Mouse (Mus musculus) T-helper 2 cell (primary cell): Measurements from ENCODE around the gene Ldb2.

Experiments
- in situ Hi-C: fragments of 300-600 bp; cut with MboI, MseI; formaldehyde crosslinking; loops from one replicate; pipeline ENCODE4 v1.15.1; 2025; ENCODE audit warnings: high pct_unique_total_duplicates

Gene Ldb2

DNA sequence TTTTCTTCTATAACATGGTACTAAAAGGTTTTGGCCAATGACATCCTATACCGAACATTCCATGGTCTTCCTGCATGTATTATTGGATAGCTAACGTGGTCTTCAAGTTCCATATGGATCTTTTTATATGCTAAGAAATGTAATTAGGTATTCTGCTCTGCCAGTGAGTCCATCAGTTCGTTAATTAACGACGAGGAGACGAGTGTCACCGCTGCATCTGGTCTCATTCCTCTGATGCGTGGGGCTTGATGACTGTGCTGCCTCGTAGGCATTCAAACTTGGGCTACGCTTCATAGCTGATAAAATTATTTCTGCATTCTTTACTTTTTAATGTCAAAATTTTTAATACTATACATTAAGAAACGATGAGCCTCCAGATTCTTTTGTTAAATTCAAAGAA is 251.0 kb downstream of the Ldb2 start:
- in situ Hi-C loops, result no loop called here

DNA sequence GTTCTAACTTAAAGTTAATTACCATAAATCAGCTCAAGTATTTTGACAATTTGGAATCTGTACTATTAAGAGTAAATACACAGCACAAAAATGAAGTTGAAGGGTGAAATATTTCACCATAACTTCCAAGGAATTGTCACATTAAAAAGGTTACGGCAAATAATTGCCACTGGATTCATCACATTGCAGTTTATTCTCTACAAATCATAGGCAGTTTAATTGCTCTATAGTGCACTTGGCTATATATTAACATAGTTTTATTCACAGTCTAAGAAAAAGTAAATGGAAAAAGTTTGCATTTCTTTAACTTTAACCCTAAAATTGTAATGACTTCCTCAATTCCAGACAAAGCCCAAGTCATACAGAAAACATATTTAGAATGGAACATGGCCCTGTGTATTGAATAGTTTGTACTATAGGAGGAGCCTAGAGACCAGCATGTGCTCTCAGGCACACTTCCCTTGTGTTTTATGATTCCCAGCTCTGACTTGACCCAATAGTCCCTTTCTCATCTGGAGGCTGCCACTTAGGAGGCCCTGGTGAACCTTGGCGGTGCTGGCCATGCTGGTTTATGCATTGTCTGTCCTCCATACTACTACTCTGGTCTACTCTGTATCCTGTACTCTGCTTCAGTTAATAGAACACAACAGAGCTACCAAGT is 255.9 kb downstream of the Ldb2 start:
- in situ Hi-C loops, result no loop called here

DNA sequence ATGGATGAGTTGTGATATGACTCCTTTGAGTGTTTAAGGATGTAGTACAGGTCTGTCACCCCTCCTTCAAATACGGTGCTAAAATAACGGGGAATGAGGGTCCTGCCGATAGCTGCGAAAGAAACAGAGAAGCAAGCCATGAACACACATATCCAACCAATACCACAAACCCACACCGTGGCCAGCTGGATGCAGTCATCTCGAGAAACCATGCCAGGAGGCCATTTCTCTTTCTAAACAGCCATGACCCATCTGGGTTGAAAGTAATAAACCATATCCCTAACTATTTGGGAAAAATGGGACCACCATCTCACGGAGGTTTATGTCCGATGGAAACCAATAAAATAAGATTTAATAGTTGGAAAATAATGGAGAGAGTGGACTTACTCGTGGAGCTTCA is 257.7 kb downstream of the Ldb2 start:
- in situ Hi-C loops, result no loop called here

DNA sequence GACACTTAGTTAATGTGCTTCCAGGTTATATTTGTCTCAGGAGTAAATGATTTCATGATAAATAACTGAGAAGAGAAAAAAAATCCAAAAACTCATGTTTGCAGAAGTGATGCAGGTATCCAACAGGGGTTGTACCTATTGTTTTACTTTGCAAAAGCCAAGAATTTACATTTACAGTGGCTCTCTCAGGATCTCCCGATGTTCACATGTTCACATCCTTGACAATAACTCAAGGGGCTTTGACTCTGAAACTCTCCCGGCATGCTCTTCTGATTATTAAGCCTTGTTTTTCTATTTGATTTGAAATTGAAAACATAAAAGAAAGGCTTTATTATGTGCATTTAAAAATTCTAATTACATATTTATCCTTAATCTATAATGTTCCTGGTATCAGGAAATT is 260.8 kb downstream of the Ldb2 start:
- in situ Hi-C loops, result no loop called here

DNA sequence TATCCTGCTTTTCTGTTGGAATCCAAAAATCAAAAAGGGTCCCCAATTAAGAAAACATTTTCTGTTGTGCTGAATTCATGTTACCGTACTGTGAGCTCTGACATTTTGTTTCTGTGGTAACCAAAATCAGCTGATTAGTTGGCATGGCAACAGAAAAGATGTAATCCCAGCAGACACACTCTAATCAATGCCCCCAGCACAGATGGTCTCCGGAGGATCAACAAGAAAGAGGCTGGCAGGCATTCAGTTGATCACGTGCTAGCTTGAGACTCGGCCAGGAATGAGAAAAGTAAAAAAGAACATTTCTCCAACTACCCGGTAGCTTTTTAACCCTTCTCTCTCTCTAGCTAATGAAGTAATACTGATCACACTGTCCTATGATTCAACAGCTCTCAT is 261.5 kb downstream of the Ldb2 start:
- in situ Hi-C loops, result no loop called here

DNA sequence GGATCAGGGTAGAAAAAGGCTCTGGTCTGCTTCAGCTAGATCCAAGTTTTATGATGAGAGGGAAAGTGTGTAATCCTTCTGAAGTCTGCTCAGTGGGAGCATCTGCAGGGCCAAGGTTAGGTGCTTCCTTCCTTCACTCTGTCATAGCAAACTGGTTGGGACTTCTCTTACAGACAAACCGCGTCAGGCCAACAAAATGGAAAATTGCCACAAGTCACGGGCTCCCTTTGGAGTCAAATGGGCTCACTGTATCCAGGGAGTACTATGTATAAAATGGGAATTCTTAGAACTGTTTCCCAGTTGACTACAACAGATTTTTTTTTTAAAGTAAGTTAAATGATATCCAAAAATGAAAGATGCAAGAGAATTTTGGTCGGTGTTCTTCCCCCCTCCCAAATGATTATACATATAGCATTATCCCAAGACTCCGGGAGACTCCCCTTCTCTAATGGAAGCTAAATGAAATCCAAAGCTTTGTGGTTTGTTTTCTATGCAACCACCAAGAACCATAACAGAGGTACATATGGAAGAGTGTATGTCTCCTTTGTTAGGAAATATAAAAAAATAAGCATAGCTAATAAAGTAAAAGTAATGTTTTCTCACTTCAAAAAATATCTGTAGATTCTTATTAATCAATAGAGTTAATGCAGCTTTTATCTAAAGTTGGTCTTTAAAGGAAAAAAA is 262.0 kb downstream of the Ldb2 start:
- in situ Hi-C loops, result no loop called here

DNA sequence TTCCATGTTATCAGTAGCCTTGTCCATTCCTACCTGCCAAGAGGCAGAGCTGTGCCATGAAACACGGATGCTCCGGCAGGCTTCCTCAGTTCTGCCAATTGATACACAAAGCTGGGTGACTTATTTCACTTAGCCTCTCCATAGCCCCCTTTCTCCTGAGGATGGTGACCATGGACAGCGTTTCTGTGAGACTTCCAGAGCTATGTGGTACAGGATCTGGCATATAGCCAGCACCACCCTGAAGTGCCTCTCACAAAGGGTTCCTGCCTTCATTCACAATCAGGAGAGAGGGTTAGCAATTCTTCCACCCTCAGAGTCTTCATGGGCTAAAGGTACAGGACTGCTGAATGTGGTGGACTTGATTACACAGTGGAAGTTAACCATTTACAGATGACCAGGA is 270.0 kb downstream of the Ldb2 start:
- in situ Hi-C loops, result no loop called here

DNA sequence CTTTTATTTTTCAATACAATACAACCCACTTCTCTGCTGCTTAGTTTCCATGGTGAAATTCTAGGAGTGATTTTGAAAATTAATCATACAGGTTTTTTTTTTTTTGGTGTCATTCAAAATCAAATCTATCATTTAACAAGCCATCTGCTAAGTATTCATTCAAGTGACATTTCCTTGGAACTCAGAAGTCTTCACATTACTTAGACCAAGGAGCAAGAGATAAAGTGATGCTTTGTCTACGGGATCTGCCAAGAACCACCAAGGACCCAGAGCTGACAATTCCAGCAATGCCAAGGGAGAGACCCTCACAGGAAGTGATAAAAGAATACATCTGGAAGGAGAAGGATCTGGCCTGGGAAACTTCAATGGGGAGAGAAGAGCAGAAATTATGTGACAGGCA is 270.5 kb downstream of the Ldb2 start:
- in situ Hi-C loops, result no loop called here

DNA sequence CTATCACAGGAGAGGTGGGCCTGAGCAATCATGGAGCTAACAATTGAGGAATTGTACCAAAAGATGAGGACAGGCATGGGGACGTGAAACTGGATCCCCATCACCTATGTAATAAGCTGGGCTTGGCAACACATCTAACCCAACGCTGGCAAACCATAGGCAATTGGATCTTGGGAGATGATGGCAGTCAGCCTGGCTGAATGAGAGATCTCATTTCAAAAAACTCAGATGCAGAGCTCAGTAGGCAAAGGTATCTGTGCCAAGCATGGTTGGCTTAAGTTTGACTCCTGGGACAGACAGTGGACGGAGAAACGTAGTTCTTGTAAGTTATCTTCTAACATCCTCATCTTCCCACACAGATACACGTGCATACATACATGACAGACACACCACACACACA is 294.3 kb downstream of the Ldb2 start:
- in situ Hi-C loops, result no loop called here

DNA sequence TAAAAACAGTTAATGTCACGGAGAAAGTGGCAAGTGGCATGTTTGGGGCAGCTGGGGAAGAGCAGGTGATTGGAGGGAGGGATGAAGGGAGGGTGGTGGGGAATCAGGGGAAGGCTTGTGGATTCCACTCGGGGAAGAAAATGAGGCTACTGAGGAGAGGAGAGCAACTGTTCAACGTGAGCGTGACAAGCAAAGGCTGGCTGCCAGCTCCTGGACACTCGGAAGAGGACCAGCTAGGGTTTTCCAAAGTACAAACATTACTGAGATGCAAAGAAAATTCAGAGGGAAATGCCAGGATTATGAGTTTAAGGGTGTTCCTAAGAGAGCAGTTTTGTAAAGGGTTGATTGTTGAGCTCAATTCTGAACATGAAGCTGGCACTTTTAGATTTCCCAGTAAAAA is 294.7 kb downstream of the Ldb2 start:
- in situ Hi-C loops, result no loop called here

DNA sequence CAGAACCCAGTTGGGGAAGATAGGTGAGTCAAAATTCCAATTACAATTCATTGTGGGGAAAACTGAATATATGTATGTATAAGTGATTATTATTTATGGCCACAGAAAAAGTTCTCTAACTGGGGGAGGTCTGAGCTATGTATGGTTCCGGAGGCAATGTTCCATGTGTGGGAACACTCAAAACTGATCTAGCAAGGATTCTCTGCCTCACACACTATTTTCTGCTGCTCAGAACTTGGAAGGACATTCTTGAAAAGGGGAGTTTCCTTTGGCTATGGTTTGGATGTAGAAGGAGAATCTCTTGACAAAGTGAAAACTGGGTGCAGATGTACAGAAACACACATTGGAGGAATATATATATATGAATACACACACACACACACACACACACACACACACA is 301.3 kb downstream of the Ldb2 start:
- in situ Hi-C loops, result no loop called here

DNA sequence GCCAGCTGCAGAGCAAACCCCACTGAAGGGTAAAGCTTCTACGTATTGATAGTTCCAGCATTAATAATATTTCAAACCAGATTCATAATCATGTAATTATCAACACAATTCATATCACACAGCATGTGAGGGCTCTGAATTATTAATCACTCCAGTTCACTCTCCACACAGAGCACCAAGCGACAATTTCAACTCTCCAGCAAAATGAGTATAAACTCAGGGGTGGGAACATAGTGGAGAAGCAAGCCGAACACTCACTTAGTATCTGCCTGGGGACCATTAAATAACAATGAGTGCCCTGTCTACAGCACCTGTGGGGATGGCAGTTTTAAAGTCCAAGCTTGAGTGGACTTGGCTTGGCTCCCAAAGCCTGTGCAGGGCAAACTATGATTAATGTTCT is 302.6 kb downstream of the Ldb2 start:
- in situ Hi-C loops, result no loop called here

DNA sequence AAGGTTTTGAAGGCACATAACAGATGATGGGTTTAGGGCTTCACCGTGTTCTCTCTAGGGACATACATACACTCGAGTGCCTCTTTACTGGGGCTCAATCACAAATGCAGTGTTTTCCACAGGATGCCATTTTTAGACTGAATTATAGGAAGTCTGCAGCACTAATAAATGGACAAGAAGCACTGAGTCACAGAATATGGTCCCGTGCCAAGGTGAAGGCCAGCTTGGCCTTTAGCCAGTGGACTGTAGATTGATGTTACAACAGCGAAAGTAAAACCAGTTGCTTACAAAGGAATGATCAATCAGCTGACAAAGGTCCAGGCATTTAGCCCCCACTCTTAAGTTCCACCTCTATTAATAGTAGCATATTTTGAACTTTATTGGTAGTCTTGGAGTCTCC is 304.4 kb downstream of the Ldb2 start:
- in situ Hi-C loops, result no loop called here

DNA sequence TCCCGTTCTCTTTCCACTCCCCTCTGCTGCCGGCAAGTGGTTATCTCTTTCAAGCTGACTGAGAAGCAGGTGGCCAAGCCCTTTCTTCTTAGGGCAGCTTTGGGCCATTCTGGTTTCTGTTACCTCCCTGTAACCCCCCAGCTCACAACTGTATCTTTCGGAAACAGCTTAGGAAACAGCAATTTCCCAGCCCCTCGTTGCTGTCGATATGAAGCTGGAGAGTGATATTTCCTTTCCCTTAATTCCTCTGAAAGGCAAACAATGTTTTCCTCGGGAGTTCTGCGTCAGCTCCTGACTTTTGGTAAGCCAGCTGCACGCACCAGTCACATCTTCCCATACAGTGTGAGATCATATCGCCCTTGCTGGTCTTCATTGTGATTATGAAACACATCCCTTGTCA is 305.3 kb downstream of the Ldb2 start:
- in situ Hi-C loops, result loop anchor here (5.0 kb wide), 1 partner anchor 83 kb away; no protein-coding TSS in a partner anchor

DNA sequence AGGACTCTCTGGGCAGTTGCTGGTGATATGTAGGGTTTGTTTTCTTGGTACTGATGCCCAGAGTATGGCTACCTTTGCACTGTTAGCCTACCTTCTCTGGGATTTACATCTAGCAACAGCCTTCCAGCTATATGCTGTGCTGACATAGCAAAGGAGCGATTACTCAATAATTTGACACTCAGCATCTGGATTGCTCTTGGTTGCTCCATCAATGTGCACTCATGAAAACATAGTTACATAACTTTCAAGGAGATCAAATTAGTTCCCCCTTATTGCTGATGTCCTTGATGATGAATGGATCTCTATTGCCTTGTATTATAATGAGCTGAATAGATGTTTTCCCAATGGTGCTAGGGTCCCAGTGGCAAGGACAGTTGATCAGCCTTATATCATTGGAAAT is 308.0 kb downstream of the Ldb2 start:
- in situ Hi-C loops, result loop anchor here (5.0 kb wide), 1 partner anchor 86 kb away; no protein-coding TSS in a partner anchor

DNA sequence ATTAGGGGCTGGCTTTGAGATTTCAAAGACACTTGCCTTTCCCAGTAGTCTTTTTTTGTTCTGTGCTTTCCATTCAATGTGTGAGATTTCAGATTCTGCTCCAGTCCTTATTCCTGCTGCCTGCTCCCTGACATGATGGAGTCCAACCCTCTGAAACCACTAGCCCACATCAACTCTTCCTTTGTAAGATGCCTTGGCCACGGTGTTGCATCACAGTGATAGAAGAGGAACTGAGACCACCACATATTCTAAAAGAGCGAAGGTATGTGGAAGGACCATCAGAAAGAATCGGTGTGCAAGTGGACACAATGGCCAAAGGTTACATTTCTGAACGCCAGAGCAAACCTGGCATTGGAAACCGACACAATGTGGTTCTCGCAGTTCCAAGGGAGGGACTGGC is 309.0 kb downstream of the Ldb2 start:
- in situ Hi-C loops, result loop anchor here (5.0 kb wide), 1 partner anchor 87 kb away; no protein-coding TSS in a partner anchor

DNA sequence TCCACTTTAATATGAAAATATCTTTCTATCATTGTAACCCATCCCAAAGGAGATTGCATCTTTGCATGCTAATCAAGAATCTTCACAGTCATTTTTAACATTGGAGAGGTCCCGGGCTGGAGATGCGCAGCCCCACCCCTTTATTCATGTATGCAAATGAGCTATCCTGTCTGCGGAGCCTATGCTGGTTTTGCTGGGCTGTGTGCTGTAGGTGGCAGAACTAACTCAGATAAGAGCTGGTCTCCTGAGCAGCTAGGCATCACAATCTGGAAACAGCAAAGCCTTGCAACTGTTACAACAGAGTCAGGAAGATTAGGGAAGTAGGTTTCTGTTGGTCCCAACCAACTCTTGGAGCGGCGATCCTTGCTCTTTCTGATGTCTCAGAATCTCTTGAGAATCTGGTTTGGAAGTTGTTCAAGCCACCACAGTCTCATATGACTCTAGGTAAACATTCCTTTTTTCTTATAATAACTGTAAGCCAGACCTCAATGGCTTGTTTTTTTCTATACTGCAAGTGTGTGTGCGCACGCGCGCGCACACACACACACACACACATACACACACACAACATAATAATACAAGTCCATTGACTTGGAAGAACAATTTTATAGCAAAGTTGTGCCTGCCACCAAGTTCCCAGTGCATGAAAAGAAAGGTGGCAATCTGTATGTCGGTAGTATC is 315.9 kb downstream of the Ldb2 start:
- in situ Hi-C loops, result no loop called here

DNA sequence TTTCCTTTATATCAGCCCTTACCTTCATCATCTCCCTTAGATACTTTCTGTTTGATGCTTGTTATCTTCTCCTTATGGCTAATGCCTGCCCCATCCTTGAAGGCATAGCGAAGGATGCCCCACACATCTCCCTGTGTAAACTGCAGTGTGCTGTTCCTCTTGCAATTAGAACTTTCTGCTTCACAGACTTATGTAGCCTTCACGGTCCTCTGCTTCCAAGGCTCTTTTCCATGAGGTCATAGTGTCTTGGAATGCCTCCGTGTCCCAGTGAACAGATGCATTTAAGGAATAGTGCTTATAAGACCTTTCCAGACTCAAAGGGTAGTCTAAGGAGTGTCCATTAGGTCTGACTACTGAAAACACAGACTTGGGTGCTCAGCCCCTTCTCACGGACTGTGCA is 318.1 kb downstream of the Ldb2 start:
- in situ Hi-C loops, result no loop called here

DNA sequence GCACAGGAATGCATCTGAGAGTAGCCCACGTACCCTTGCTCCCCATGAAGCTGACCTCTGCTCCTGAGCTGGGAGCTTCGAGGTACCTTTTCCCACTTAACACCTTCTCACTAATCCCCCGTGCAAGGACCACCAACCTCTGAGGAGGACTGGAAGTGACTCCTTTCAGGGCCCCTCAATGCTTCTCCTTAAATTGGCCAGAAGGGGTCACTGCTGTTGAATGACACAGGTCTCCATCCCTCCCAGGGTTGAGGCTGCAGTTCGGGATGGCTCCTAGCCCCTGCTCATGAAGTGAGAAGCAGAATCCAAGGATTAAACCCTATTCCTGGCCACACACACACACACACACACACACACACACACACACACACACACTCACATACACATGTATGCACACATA is 323.1 kb downstream of the Ldb2 start:
- in situ Hi-C loops, result no loop called here

DNA sequence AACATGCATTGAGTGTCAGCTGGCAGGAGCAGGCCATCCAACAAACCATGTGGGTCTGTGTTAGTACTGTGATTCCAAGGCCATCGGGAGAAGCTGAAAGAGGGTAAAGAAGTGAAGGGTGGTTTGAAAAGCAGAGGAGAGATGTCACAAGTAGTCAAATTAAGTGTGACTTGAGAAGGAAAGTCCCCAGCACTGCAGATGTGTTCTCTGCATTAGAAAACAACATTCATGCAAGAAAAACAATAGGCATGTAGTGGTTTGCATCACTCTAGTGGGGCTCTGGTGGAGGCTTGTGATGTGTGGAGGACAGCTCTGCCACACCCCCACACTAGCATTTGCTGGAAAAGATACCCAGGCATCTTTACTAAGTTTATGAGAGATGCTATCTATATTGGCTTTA is 323.9 kb downstream of the Ldb2 start:
- in situ Hi-C loops, result no loop called here

DNA sequence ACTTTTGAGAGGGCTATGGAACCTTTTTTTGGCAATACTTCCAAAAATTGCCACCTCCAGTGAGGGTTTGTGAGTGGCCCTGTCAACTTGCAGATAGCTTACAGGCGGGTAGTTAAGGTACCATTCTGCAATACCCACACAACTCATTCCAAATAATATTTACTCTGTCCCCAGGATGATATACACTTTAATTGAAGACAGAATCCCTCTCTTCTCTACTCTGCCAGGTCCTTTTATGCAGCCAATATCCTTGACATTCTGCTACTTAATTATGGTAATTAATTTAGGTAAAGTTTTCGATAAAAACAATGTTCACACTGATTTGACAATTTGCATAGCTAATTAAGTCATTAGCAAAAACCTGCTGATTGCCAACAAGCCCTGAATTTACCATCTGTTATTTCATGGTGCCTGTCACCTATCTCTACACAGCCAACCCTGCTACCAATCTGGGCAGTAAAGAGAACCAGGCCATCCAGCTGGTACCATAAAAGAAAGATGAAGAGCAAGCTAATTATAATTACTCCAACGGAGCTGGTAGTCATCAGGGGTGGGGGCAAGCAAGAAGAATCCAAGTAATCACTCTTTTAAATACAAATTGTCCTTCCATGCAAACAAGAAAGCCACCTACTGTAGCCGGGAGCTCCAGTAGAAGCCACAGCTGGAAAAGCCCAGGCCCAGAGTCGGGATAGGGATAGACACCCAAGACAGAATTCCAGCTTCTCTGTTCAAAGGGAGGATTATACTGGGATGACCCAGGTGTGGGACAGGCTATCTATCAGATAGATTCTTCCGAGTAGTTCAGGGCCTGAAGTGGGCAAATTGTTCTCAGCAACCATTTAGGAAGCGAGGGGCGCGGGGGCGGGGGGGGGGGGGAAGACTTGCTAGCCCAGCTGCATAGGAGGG is 325.4 kb downstream of the Ldb2 start:
- in situ Hi-C loops, result no loop called here

DNA sequence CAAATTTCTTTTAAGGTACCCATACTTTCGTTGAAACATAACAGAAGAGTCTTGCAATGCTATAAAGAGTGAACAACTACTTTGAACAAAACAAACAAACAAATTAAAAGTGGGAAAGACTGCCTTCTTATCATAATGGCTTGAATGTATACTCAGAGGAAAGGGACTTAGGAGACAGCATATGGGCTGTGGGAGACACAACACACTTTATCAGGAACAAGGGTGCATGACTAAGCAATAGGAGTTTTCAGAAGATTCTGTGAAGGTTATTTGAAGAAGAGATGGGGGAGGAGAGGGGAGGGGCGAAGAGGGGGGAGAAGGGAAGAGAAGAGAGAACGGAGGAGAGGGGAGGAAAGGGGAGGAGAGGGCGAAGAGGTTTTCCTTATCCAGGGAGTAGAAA is 334.2 kb downstream of the Ldb2 start:
- in situ Hi-C loops, result no loop called here
